Mouse (Mus musculus) C2C12 (cell line): ENCODE results near the gene Nav2. TPM values are rescaled to one million over a fixed set of nuclear protein-coding genes. Genes with fewer than 3 reads are reported as not detected.

Experiments used
- H3K27me3 ChIP-seq: one replicate; pipeline ENCODE4 v1.6.1; 2011; ENCODE audit not compliant: control insufficient read depth, insufficient read depth, insufficient read length
- H3K36me3 ChIP-seq: one replicate; pipeline ENCODE4 v1.6.1; 2011; ENCODE audit not compliant: control insufficient read depth, insufficient read depth
- H3K4me3 ChIP-seq: one replicate; pipeline ENCODE4 v1.5.1; 2011; ENCODE audit warnings: mild to moderate bottlenecking, control low read depth; ENCODE audit not compliant: poor library complexity, insufficient read depth, severe bottlenecking
- H3K79me2 ChIP-seq: one replicate; pipeline ENCODE4 v1.6.1; 2011; ENCODE audit not compliant: control insufficient read depth, insufficient read depth
- H3K79me3 ChIP-seq: one replicate; pipeline ENCODE4 v1.6.1; 2011; ENCODE audit warnings: low read depth, control low read depth
- H3ac ChIP-seq: one replicate; pipeline ENCODE3; 2011; ENCODE audit warnings: low read depth; ENCODE audit not compliant: control insufficient read depth, insufficient read length
- CEBPB ChIP-seq: IDR thresholded peaks from one replicate; pipeline ENCODE4 v1.6.1; 2011; ENCODE audit warnings: low read depth, mild to moderate bottlenecking, control low read depth, moderate library complexity
- CTCF ChIP-seq: IDR thresholded peaks from one replicate; pipeline ENCODE4 v1.5.1; 2011; ENCODE audit not compliant: control insufficient read depth, insufficient read depth, insufficient read length
- FOSL1 ChIP-seq: IDR thresholded peaks from one replicate; pipeline ENCODE4 v1.8.0; 2011; ENCODE audit warnings: mild to moderate bottlenecking, low read length; ENCODE audit not compliant: poor library complexity, insufficient read depth, severe bottlenecking
- MAX ChIP-seq: IDR thresholded peaks from one replicate; pipeline ENCODE4 v1.6.1; 2011; ENCODE audit warnings: mild to moderate bottlenecking, control low read depth
- MYOD1 ChIP-seq: IDR thresholded peaks from one replicate; pipeline ENCODE4 v1.6.1; 2011; ENCODE audit warnings: low read depth; ENCODE audit not compliant: control insufficient read depth, insufficient read length
- MYOG ChIP-seq: IDR thresholded peaks from one replicate; pipeline ENCODE4 v1.6.1; 2011; ENCODE audit not compliant: control insufficient read depth, insufficient read length; ENCODE audit errors: extremely low read depth
- USF1 ChIP-seq: IDR thresholded peaks from one replicate; pipeline ENCODE4 v1.6.1; 2011; ENCODE audit warnings: low read depth, mild to moderate bottlenecking, control low read depth, moderate library complexity
- polyA plus RNA-seq: library from polyadenylated mRNA; unstranded; fragments of >200 nt; fragmentation: generic; extraction: Trizol; gene quantifications from one replicate; pipeline ENCODE4 v1.2.1, GENCODE M21; 2012; ENCODE audit warnings: missing spikeins

Nav2 gene
- polyA plus RNA-seq, 1 experiment, result 4.7 TPM

GRCm38 (mm10) chr7:49143966-49144365 is 235.4 kb downstream of the Nav2 start:
- H3K36me3 ChIP-seq, result no peaks in the 10 kb centered on the region
- H3K4me3 ChIP-seq, result no peak overlapping the region
- TF ChIP-seq CTCF (no peak), MYOG (no peak), FOSL1 (no peak), MYOD1 (no peak), USF1 (no peak), MAX (no peak), CEBPB (no peak)
- no peaks in the 10 kb centered on the region for H3K79me3 ChIP-seq
- H3ac ChIP-seq, result no peak overlapping the region
- no peaks in the 10 kb centered on the region for H3K79me2 ChIP-seq
- H3K27me3 ChIP-seq, result no peaks in the 10 kb centered on the region

DNA sequence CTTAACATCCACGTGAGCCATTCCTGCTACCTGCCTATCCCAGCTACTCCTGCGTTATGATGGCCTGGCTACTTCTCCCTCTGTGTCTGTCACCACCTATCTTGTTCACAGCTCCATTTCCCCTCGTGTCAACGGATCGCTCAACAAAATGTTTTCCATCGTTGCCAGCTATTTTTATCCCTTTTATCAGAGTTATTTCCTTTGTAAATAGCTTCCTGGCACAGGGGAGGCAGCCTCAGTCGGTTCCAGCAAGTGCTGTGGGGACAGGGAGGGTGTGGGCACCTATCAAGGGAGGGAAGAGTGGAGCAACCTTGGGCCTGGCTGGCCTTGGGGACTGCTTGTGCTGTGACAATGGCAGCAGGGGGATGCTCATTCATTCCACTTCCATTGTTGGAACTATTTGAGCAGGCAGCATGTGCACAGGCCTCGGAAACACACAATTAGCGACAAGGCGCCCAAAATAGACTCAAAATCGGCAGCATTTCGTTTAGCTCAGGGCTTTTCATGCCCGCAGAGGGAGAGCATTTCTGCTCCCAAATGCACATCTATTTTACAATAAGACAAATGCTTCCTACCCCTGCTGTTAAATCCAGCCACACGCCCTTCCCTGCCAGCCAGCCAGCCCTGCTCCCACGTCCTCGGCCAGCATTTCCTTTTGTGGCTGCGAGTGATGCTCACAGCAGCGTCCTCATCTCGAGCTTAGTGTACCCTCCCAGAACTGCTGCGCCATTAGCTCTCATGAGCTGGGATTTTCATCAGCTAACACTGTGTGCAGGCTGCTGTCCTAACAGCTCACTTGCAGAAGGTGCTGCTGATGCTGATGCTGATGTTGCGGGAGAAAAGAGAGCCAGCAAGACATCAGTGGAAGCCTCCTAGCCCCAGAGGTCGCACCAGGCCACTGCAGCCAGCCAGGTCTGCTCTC is 237.5 kb downstream of the Nav2 start:
- Histone ChIP-seq H3K36me3 (no peaks in the 10 kb centered on the region), H3K79me3 (no peaks in the 10 kb centered on the region), H3K4me3 (no peak overlapping the region), H3ac (no peak overlapping the region), H3K27me3 (no peaks in the 10 kb centered on the region), H3K79me2 (no peaks in the 10 kb centered on the region)
- TF ChIP-seq MYOD1 (no peak), MAX (no peak), USF1 (no peak), CTCF (no peak), CEBPB (no peak), MYOG (no peak), FOSL1 (no peak)

GRCm38 (mm10) chr7:49152297-49152696 is 243.8 kb downstream of the Nav2 start:
- H3K27me3 ChIP-seq, result no peaks in the 10 kb centered on the region
- no peaks in the 10 kb centered on the region for H3K36me3 ChIP-seq
- H3K79me2 ChIP-seq, result no peaks in the 10 kb centered on the region
- H3K79me3 ChIP-seq, result no peaks in the 10 kb centered on the region
- TF ChIP-seq MYOD1, result no peak
- no peak overlapping the region for H3K4me3 ChIP-seq
- H3ac ChIP-seq, result no peak overlapping the region

DNA sequence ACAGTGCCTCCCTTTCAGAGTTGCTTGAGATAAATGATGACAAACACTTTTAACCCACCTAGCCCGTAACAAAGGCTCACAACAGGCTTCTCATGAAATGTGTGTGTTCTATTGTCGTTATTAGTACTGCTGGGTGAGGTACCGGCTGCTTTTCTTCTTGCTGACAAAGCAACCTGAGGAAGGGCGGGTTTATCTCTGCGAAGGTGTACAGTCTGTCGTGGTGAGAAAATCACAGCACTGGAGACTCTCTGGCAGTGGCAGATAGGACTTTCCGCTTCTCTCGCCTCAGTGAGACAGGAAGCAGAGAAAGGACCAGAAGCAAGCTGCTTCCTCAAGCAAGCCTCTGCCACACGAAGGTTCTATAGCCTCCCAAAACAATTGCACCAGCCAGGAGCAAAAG is 244.2 kb downstream of the Nav2 start:
- Histone ChIP-seq H3K79me3 (no peaks in the 10 kb centered on the region), H3ac (no peak overlapping the region), H3K36me3 (no peaks in the 10 kb centered on the region), H3K27me3 (no peaks in the 10 kb centered on the region), H3K79me2 (no peaks in the 10 kb centered on the region), H3K4me3 (no peak overlapping the region)
- TF ChIP-seq CEBPB (no peak), MYOD1 (no peak), MAX (no peak), USF1 (no peak), FOSL1 (no peak), CTCF (no peak), MYOG (no peak)

- no peak overlapping the region for H3K4me3 ChIP-seq
- H3K79me2 ChIP-seq, result no peaks in the 10 kb centered on the region
- H3K36me3 ChIP-seq, result no peaks in the 10 kb centered on the region
- H3K79me3 ChIP-seq, result no peaks in the 10 kb centered on the region
- H3ac ChIP-seq, result no peak overlapping the region
- H3K27me3 ChIP-seq, result peaks cover 4% of the 10 kb centered on the region
- no peak for TF ChIP-seq CEBPB
- TF ChIP-seq MYOG, result no peak
- TF ChIP-seq USF1, result no peak
- no peak for TF ChIP-seq FOSL1
- TF ChIP-seq MYOD1, result no peak
- TF ChIP-seq CTCF, result no peak
- TF ChIP-seq MAX, result no peak
These were observed 250.3 kb downstream of the Nav2 start for GRCm38 (mm10) chr7:49158641-49159381.
